Mouse (Mus musculus) CH12.LX (cell line): ENCODE measurements around the gene Smoc1. TPM values are rescaled to one million over a fixed set of nuclear protein-coding genes. Genes with fewer than 3 reads are reported as not detected.

ENCODE experiments used
- DNase-seq: peaks from one replicate; pipeline ENCODE4 v3.0.0-alpha.2; 2013; ENCODE audit errors: extremely low read depth
- H3K27ac ChIP-seq: 2 replicates; pipeline ENCODE4 v1.5.1; 2012; ENCODE audit warnings: low read depth, mild to moderate bottlenecking, control low read depth, moderate library complexity; ENCODE audit not compliant: insufficient read depth
- H3K27me3 ChIP-seq: replicated peaks from 2 replicates; pipeline ENCODE3; 2012; ENCODE audit warnings: inconsistent platforms
- H3K36me3 ChIP-seq, 2 experiments: replicated peaks in 1 of 2; 2 replicates each; pipeline versions ENCODE3 to v1.6.1; 2012; ENCODE audit warnings: inconsistent platforms in 1 of 2, low read length in 1 of 2, mild to moderate bottlenecking in 1 of 2, mixed read lengths in 1 of 2, moderate library complexity in 1 of 2; ENCODE audit not compliant: control insufficient read depth in 1 of 2, insufficient read depth in 1 of 2
- H3K4me1 ChIP-seq, 2 experiments: 2 replicates each; pipeline ENCODE4 v1.6.1; 2012; ENCODE audit warnings: inconsistent platforms in 1 of 2, moderate library complexity in 1 of 2; ENCODE audit not compliant: insufficient read depth in 2 of 2, control insufficient read depth in 1 of 2
- H3K4me2 ChIP-seq: 2 replicates; pipeline ENCODE4 v1.6.1; 2012; ENCODE audit warnings: low read depth, mild to moderate bottlenecking, control low read depth; ENCODE audit not compliant: poor library complexity, insufficient read depth, severe bottlenecking
- H3K4me3 ChIP-seq, 3 experiments: fragments of 150-350 bp in 1 of 3; sonication (generic) in 1 of 3; replicated peaks in 1 of 3; 2 replicates each; pipeline versions ENCODE3 to v1.5.1; 2011 to 2012; ENCODE audit warnings: low read depth in 2 of 3, low read length in 2 of 3, mild to moderate bottlenecking in 2 of 3, moderate library complexity in 2 of 3, control low read depth in 1 of 3, improper control_type of control experiment in 1 of 3, inconsistent platforms in 1 of 3, mixed read lengths in 1 of 3; ENCODE audit not compliant: poor library complexity in 1 of 3
- H3K79me2 ChIP-seq: replicated peaks from 2 replicates; pipeline ENCODE4 v1.6.1; 2012; ENCODE audit warnings: mild to moderate bottlenecking, moderate library complexity; ENCODE audit not compliant: control insufficient read depth, poor library complexity, insufficient read depth, severe bottlenecking; ENCODE audit errors: extremely low read depth
- H3K9ac ChIP-seq: 2 replicates; pipeline ENCODE4 v1.6.1; 2012; ENCODE audit warnings: low read depth, mild to moderate bottlenecking, control low read depth, moderate library complexity; ENCODE audit not compliant: insufficient read depth
- H3K9me3 ChIP-seq: replicated peaks from 2 replicates; pipeline ENCODE3; 2012; ENCODE audit warnings: low read length, inconsistent platforms, mixed read lengths
- BHLHE40 ChIP-seq: IDR thresholded peaks from 2 replicates; pipeline ENCODE4 v1.6.1; 2011; ENCODE audit warnings: mild to moderate bottlenecking, low read depth, low read length, improper control_type of control experiment
- CHD2 ChIP-seq: IDR thresholded peaks from 2 replicates; pipeline ENCODE4 v1.6.1; 2011; ENCODE audit warnings: low read length, improper control_type of control experiment
- CTCF ChIP-seq, 2 experiments: IDR thresholded peaks in 1 of 2; conservative IDR thresholded peaks in 1 of 2; 2 replicates each; pipeline ENCODE4 v1.5.1; 2011 to 2012; ENCODE audit warnings: low read depth in 2 of 2, low read length in 2 of 2, improper control_type of control experiment in 1 of 2, inconsistent platforms in 1 of 2, mild to moderate bottlenecking in 1 of 2, moderate library complexity in 1 of 2
- E2F4 ChIP-seq: IDR thresholded peaks from 2 replicates; pipeline ENCODE4 v1.6.1; 2011; ENCODE audit warnings: low read depth, low read length, improper control_type of control experiment; ENCODE audit not compliant: insufficient replicate concordance
- ELF1 ChIP-seq: IDR thresholded peaks from 2 replicates; pipeline ENCODE4 v1.6.1; 2014; ENCODE audit warnings: low read depth, mild to moderate bottlenecking, inconsistent platforms, low read length, improper control_type of control experiment
- GABPA ChIP-seq: IDR thresholded peaks from 2 replicates; pipeline ENCODE4 v1.6.1; 2012; ENCODE audit warnings: low read depth, low read length, improper control_type of control experiment, inconsistent platforms; ENCODE audit not compliant: insufficient replicate concordance
- HCFC1 ChIP-seq: IDR thresholded peaks from 2 replicates; pipeline ENCODE4 v1.6.1; 2012; ENCODE audit warnings: low read depth, mild to moderate bottlenecking, inconsistent platforms, low read length, improper control_type of control experiment
- IRF4 ChIP-seq: IDR thresholded peaks from 2 replicates; pipeline ENCODE4 v1.6.1; 2014; ENCODE audit warnings: low read depth, mild to moderate bottlenecking, inconsistent platforms, low read length, improper control_type of control experiment
- JUN ChIP-seq: IDR thresholded peaks from 2 replicates; pipeline ENCODE4 v1.6.1; 2011; ENCODE audit warnings: low read depth, mild to moderate bottlenecking, low read length, improper control_type of control experiment, moderate library complexity; ENCODE audit not compliant: insufficient read depth
- KAT2A ChIP-seq: IDR thresholded peaks from 2 replicates; pipeline ENCODE4 v1.6.1; 2012; ENCODE audit warnings: low read length, improper control_type of control experiment, inconsistent platforms; ENCODE audit not compliant: insufficient replicate concordance
- MAFK ChIP-seq: IDR thresholded peaks from 2 replicates; pipeline ENCODE4 v1.6.1; 2011; ENCODE audit warnings: low read length, improper control_type of control experiment; ENCODE audit not compliant: insufficient replicate concordance
- MXI1 ChIP-seq: IDR thresholded peaks from 2 replicates; pipeline ENCODE4 v1.6.1; 2011; ENCODE audit warnings: mild to moderate bottlenecking, low read depth, low read length, improper control_type of control experiment
- MYC ChIP-seq: IDR thresholded peaks from 2 replicates; pipeline ENCODE4 v1.6.1; 2011; ENCODE audit warnings: low read depth, mild to moderate bottlenecking, improper control_type of control experiment, low read length
- NRF1 ChIP-seq: IDR thresholded peaks from 2 replicates; pipeline ENCODE4 v1.6.1; 2014; ENCODE audit warnings: low read depth, mild to moderate bottlenecking, inconsistent platforms, low read length, improper control_type of control experiment, moderate library complexity
- PAX5 ChIP-seq: IDR thresholded peaks from 2 replicates; pipeline ENCODE4 v1.6.1; 2012; ENCODE audit warnings: low read length, inconsistent platforms, mixed read lengths
- RAD21 ChIP-seq: IDR thresholded peaks from 2 replicates; pipeline ENCODE4 v1.6.1; 2011; ENCODE audit warnings: low read depth, mild to moderate bottlenecking, low read length, improper control_type of control experiment, moderate library complexity
- SMC3 ChIP-seq: IDR thresholded peaks from 2 replicates; pipeline ENCODE4 v1.6.1; 2011; ENCODE audit warnings: low read depth, low read length, improper control_type of control experiment
- dilution Hi-C: fragments of 300-500 bp; cut with MboI; formaldehyde crosslinking; loops from 2 replicates; pipeline ENCODE4 v1.14.3; 2020; ENCODE audit warnings: low sequenced_read_pairs; ENCODE audit not compliant: extremely low pct_unique_long_range_greater_than_20kb, extremely low pct_ligation_motif_present
- in situ Hi-C: fragments of 300-500 bp; cut with MboI; formaldehyde crosslinking; loops from 3 replicates; pipeline ENCODE4 v1.14.3; 2019; ENCODE audit warnings: low sequenced_read_pairs, low pct_ligation_motif_present, low pct_unique_long_range_greater_than_20kb, mixed read lengths
- polyA plus RNA-seq: library from polyadenylated mRNA; unstranded; fragments of >175 nt; gene quantifications from 2 replicates; pipeline ENCODE4 v1.2.1, GENCODE M21; 2012; ENCODE audit warnings: low read depth; ENCODE audit not compliant: insufficient read length
- total RNA-seq, 2 experiments: library from RNA; depleted of rRNA; stranded (reverse); fragments of 300-350 nt in 1 of 2; fragments of >200 nt in 1 of 2; gene quantifications; 2 replicates each; pipeline ENCODE4 v1.2.3; 2012 to 2014

The Smoc1 gene
- total and polyA plus RNA-seq, 3 experiments: 11.0 to 23.0 (median 11.6) TPM

GRCm38 (mm10) chr12:80988286-80988685 is 38.3 kb upstream of the Smoc1 start:
- Histone ChIP-seq H3K79me2 (no peaks in the 10 kb centered on the region), H3K27me3 (peaks cover 1% of the 10 kb centered on the region), H3K9me3 (no peaks in the 10 kb centered on the region), H3K36me3 (no peaks in the 10 kb centered on the region), H3K27ac (no peak overlapping the region), H3K4me1 (peaks cover 8 to 30% of the 10 kb centered on the region in 2 experiments), H3K4me3 (no peak overlapping the region), H3K4me2 (no peak overlapping the region), H3K9ac (no peak overlapping the region)
- TF ChIP-seq KAT2A: no peak
- TF ChIP-seq PAX5: no peak
- no peak for TF ChIP-seq JUN
- TF ChIP-seq SMC3: no peak
- no peak for TF ChIP-seq MXI1
- no peak for TF ChIP-seq HCFC1
- TF ChIP-seq E2F4: no peak
- TF ChIP-seq IRF4: no peak
- dilution Hi-C loops: no loop called here
- DNase-seq: no peak
- in situ Hi-C loops: loop anchor here (5.0 to 25.0 kb wide), 2 partner anchors 199 to 424 kb away; partner anchors contain the start of gene Adam4

GRCm38 (mm10) chr12:80990901-80991445 is 35.6 kb upstream of the Smoc1 start:
- Histone ChIP-seq H3K36me3 (no peaks in the 10 kb centered on the region), H3K4me2 (no peak overlapping the region), H3K79me2 (no peaks in the 10 kb centered on the region), H3K27me3 (no peaks in the 10 kb centered on the region)
- in situ Hi-C loops: loop anchor here (25.0 kb wide), 1 partner anchor 421 kb away; the partner anchor contains the start of gene Adam4
- TF ChIP-seq NRF1 (no peak), RAD21 (no peak), BHLHE40 (no peak), CTCF (conservative IDR thresholded peaks at IDR 0.05 in 1 of 2, IDR thresholded peaks at IDR 0.05 in 1 of 2; ENCODE audit: low read depth in 2 of 2, low read length in 2 of 2) (no peak), IRF4 (no peak)
- TF ChIP-seq, all 38 proteins: peak for 0
- no peak overlapping the region for H3K27ac ChIP-seq
- peaks cover 8 to 52% of the 10 kb centered on the region in 2 experiments for H3K4me1 ChIP-seq
- dilution Hi-C loops: no loop called here
- H3K4me3 ChIP-seq: no peak overlapping the region
- DNase-seq: no peak
- no peak overlapping the region for H3K9ac ChIP-seq
- peaks cover 6% of the 10 kb centered on the region for H3K9me3 ChIP-seq

GRCm38 (mm10) chr12:80991806-80992205 is 34.8 kb upstream of the Smoc1 start:
- Histone ChIP-seq H3K79me2 (no peaks in the 10 kb centered on the region), H3K27me3 (peaks cover 2% of the 10 kb centered on the region), H3K9ac (no peak overlapping the region), H3K4me3 (no peak overlapping the region), H3K4me2 (peak overlapping the region; percentile 40; the same call in 1 of the 2 replicates), H3K27ac (no peak overlapping the region), H3K36me3 (no peaks in the 10 kb centered on the region), H3K4me1 (peaks cover 8 to 52% of the 10 kb centered on the region in 2 experiments), H3K9me3 (peaks cover 9% of the 10 kb centered on the region)
- TF ChIP-seq CHD2 (no peak), MAFK (no peak), GABPA (no peak), MYC (no peak), ELF1 (no peak)
- DNase-seq: no peak
- dilution Hi-C loops: no loop called here
- in situ Hi-C loops: loop anchor here (25.0 kb wide), 1 partner anchor 420 kb away; the partner anchor contains the start of gene Adam4
